Mouse (Mus musculus) liver, embryonic 11.5 days (tissue): Measurements from ENCODE around the gene Tspan15. TPM values are rescaled to one million over a fixed set of nuclear protein-coding genes. Genes with fewer than 3 reads are reported as not detected.

ENCODE experiments used
- ATAC-seq: fragments of 200-750 bp; cut with Nextera tagmentation; replicated peaks from 2 replicates; pipeline ENCODE4 v1.8.0; 2017; ENCODE audit warnings: moderate number of reproducible peaks, mild to moderate bottlenecking, moderate TSS enrichment, moderate library complexity; ENCODE audit not compliant: low FRiP score
- DNase-seq: peaks from one replicate; pipeline ENCODE4 v3.0.0-alpha.2; 2017; ENCODE audit warnings: low spot score
- H3K27ac ChIP-seq: fragments of 300-500 bp; sonication (generic); 2 replicates; pipeline ENCODE4 v1.5.1; 2014; ENCODE audit warnings: mild to moderate bottlenecking, low read depth, low read length, control low read depth
- H3K27me3 ChIP-seq: fragments of 300-500 bp; sonication (generic); replicated peaks from 2 replicates; pipeline ENCODE4 v1.6.1; 2014; ENCODE audit warnings: low read length, mixed read lengths; ENCODE audit not compliant: control insufficient read depth, insufficient read depth
- H3K36me3 ChIP-seq: fragments of 300-500 bp; sonication (generic); 2 replicates; pipeline ENCODE4 v1.6.1; 2014; ENCODE audit warnings: mild to moderate bottlenecking, low read length, moderate library complexity, mixed read lengths; ENCODE audit not compliant: control insufficient read depth, insufficient read depth
- H3K4me1 ChIP-seq: fragments of 300-500 bp; sonication (generic); replicated peaks from 2 replicates; pipeline ENCODE4 v1.6.1; 2014; ENCODE audit warnings: low read length, mixed read lengths; ENCODE audit not compliant: control insufficient read depth, insufficient read depth
- H3K4me2 ChIP-seq: fragments of 300-500 bp; sonication (generic); 2 replicates; pipeline ENCODE4 v1.6.1; 2014; ENCODE audit warnings: mild to moderate bottlenecking, control low read depth, moderate library complexity
- H3K4me3 ChIP-seq: fragments of 300-500 bp; sonication (generic); 2 replicates; pipeline ENCODE4 v1.5.1; 2014; ENCODE audit warnings: low read depth, low read length, control low read depth
- H3K9ac ChIP-seq: fragments of 300-500 bp; sonication (generic); 2 replicates; pipeline ENCODE4 v1.6.1; 2014; ENCODE audit warnings: low read depth, low read length, control low read depth
- H3K9me3 ChIP-seq: fragments of 300-500 bp; sonication (generic); 2 replicates; pipeline ENCODE4 v1.6.1; 2016; ENCODE audit warnings: low read length, inconsistent platforms, mixed read lengths; ENCODE audit not compliant: control insufficient read depth
- WGBS: fragments of 180-500 bp; shearing (Covaris S2); extraction: QIAGEN DNeasy Blood & Tissue Kit; methylation state at CpG from one replicate; pipeline ENCODE4 v1.1.7; 2014; 5-methylcytosine and 5-hydroxymethylcytosine counted together
- polyA plus RNA-seq: library from polyadenylated mRNA; unstranded; fragments of >200 nt; fragmentation: Nextera tagmentation; extraction: Ambion mirVana; gene quantifications from 2 replicates; pipeline ENCODE4 v1.2.1, GENCODE M21; 2014

Tspan15 gene
- polyA plus RNA-seq, 1 experiment from 2014 or later: 13.8 TPM

DNA sequence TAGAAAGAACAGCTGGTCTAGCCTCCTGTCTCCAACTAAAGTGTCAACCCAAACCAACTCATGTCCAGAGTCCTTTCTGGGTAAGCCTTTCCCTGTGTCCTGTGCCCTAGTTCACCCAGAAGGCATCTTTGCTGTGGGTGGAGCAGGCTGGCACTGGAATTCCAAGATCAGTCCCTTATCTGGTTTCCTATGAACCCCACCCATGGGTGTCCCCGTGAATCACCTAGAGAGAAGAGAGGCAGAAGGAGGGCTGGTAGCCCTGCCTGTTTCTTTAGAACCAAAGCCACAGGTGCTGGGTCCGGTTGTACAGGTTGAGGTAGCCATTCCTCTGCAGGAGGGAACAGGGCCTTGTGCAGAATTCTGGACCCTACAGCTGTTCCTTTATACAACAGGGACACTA lies 9.4 kb downstream of the Tspan15 start:
- DNase-seq (no peak), ATAC-seq (no peak)
- Histone ChIP-seq H3K27me3 (no peaks in the 10 kb centered on the region), H3K9ac (no peak overlapping the region), H3K36me3 (no peaks in the 10 kb centered on the region), H3K4me1 (peaks cover 37% of the 10 kb centered on the region), H3K27ac (no peak overlapping the region), H3K4me2 (no peak overlapping the region), H3K9me3 (no peaks in the 10 kb centered on the region), H3K4me3 (no peak overlapping the region)
- 66% methylated on average over 2 of the region's 2 CpGs for WGBS

DNA sequence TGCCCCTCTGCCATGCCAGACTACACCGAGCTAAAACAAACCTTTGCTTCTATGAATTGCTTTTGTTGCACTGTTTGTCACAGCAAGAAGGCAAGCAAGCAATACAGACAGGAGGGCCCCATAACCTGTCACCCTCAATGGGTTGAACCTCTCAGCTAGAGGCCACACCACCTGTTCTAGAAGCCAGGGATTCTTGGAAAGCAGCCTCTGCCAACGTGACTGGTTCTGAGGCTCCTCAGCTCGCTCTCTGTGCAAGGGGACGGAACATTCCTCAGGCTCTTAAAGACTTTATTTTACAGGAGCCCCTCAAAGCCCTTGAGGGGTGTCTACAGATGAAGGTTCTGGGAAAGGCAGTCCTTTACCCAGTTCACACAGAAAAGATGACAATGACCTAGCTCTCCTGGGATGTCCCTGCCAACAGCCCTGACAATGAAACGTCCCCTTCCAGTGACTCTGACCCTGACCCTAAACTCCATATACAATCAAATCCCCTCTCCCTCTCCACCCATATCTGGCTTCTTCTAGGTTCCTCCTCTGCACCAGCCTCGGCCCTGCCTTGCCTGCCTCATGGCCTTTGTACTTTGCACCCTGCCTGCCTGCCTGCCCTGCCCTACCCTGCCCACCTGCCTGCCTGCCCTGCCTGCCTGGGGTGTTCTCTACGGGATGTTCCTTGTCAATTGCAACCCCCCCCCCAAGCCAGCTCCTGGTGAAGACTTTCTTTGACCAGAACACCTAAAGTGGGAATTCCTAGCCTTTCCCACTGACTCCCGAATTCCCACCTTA lies 10.1 kb downstream of the Tspan15 start:
- ATAC-seq (no peak), DNase-seq (no peak)
- no peaks in the 10 kb centered on the region for H3K36me3 ChIP-seq
- H3K9me3 ChIP-seq: no peaks in the 10 kb centered on the region
- no peak overlapping the region for H3K27ac ChIP-seq
- H3K4me2 ChIP-seq: no peak overlapping the region
- H3K27me3 ChIP-seq: no peaks in the 10 kb centered on the region
- 75% methylated on average over 8 of the region's 8 CpGs for WGBS
- H3K9ac ChIP-seq: no peak overlapping the region
- H3K4me1 ChIP-seq: peaks cover 40% of the 10 kb centered on the region
- no peak overlapping the region for H3K4me3 ChIP-seq

DNA sequence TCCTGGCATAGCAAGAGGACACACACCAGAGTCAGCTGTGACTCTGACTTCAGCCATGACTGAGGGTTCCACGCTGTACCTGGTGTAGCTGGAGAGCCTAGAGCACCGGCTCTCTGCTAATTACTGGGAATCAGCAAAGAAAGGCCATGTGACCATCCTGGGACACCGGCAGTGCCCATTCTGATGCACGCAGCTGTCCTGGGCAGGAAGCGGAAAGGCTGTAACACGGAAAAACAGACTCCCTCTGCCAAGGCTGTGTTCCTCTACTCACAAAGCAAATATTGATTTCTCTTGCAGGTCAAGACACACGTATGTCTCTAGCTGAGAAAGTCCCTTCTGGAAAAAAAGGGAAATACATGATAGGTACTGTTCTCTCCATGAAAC lies 12.3 kb downstream of the Tspan15 start:
- Histone ChIP-seq H3K9me3 (no peaks in the 10 kb centered on the region), H3K4me2 (no peak overlapping the region), H3K36me3 (no peaks in the 10 kb centered on the region), H3K9ac (0 out of 2 replicates have a peak overlapping the region, but pooled peaks have one; percentile 18), H3K4me1 (peaks cover 47% of the 10 kb centered on the region), H3K27ac (peak overlapping the region; percentile 98), H3K27me3 (no peaks in the 10 kb centered on the region), H3K4me3 (no peak overlapping the region)
- ATAC-seq: no peak
- no peak for DNase-seq
- 80% methylated on average over 7 of the region's 7 CpGs for WGBS

DNA sequence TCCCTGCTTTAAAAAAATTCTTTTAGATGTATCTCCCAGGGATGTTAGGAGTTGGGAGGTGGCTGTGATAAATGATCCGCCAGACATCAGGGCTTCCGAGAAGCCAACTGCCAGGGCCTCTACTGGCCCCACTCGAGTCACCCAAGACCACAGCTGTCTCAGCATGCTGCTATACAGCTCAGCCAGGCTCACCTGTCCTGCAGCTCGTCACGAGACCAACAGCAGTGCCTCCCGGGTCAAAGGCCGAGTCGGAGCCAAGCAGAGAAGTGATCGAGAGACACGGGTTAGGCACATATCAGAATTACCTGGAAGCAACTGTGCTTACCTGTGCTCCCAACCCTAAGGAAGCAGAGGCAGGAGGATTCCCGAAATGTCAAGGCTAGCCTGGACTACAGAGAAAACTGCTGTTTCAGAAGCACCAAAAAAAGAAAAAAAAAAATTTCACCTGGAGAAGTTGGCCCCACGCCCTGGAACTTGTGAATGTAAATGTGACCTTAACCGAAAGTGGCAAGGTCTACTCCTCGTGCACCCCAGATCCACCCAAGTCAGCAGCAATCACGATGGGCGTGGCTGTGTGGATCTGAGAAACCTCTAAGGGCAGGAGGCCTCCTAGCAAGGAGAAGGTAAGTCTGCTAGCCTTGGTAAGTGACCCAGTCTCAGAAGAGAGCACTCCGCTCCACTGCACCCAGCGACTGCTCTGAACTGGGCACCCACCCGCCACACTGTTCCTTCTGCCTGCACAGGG lies 12.8 kb downstream of the Tspan15 start:
- Histone ChIP-seq H3K4me3 (no peak overlapping the region), H3K4me1 (peaks cover 50% of the 10 kb centered on the region), H3K36me3 (no peaks in the 10 kb centered on the region), H3K4me2 (no peak overlapping the region), H3K27me3 (no peaks in the 10 kb centered on the region), H3K27ac (peak overlapping the region; percentile 98), H3K9me3 (no peaks in the 10 kb centered on the region), H3K9ac (0 out of 2 replicates have a peak overlapping the region, but pooled peaks have one; percentile 18)
- DNase-seq (no peak), ATAC-seq (no peak)
- WGBS: 77% methylated on average over 19 of the region's 19 CpGs

DNA sequence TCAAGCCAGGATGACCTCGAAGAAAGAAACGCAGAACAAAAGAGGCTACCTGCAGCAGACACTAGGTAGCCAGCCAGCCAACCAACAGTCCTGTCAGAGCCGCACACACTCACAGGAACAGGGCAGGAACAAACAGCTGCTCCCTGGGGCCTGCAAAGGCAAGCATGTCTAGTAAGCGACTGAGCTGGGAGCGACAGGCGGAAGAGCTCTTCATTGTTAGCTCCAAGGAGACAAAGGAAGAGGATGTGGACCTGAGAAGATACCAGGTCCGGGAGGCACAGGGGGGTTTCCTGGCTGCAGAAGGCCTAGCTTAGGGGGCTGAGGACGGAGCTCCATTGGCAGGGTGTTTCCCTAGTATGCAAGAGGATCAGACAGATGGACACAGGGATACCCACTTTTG lies 13.9 kb downstream of the Tspan15 start:
- no peaks in the 10 kb centered on the region for H3K36me3 ChIP-seq
- peak overlapping the region; percentile 2 for H3K9ac ChIP-seq
- peaks cover 52% of the 10 kb centered on the region for H3K4me1 ChIP-seq
- H3K9me3 ChIP-seq: no peaks in the 10 kb centered on the region
- H3K27me3 ChIP-seq: no peaks in the 10 kb centered on the region
- DNase-seq (no peak), ATAC-seq (no peak)
- H3K27ac ChIP-seq: peak overlapping the region; percentile 98
- no peak overlapping the region for H3K4me3 ChIP-seq
- WGBS: 42% methylated on average over 8 of the region's 8 CpGs
- peak overlapping the region; percentile 64 for H3K4me2 ChIP-seq

DNA sequence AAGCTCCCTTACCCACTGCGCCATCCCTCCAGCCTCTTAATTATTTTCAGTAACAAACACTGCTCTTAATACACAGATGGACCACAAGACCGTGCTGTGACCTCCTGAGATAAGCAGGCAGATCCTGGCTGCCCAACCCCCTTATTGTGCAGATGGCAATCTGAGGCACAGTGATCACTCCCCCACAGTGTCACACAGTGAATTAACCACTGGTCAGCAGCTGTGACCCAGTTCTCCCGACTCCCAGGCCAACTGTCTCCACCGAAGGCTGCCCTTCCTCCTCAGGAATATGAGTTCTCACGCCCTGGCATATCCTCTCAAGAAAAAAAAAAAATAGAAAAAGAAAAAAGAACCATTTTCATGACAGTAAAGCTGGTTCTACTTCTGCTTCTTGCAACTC lies 14.5 kb downstream of the Tspan15 start:
- no peak overlapping the region; the same call in 1 of the 2 replicates for H3K4me3 ChIP-seq
- peak overlapping the region; percentile 64 for H3K4me2 ChIP-seq
- peak; percentile 55 for DNase-seq
- no peaks in the 10 kb centered on the region for H3K9me3 ChIP-seq
- H3K4me1 ChIP-seq: peaks cover 48% of the 10 kb centered on the region
- 23% methylated on average over 5 of the region's 5 CpGs for WGBS
- peak overlapping the region; percentile 98 for H3K27ac ChIP-seq
- peak overlapping the region; percentile 81 for H3K9ac ChIP-seq
- peak; percentile 84 for ATAC-seq
- H3K27me3 ChIP-seq: no peaks in the 10 kb centered on the region
- no peaks in the 10 kb centered on the region for H3K36me3 ChIP-seq

DNA sequence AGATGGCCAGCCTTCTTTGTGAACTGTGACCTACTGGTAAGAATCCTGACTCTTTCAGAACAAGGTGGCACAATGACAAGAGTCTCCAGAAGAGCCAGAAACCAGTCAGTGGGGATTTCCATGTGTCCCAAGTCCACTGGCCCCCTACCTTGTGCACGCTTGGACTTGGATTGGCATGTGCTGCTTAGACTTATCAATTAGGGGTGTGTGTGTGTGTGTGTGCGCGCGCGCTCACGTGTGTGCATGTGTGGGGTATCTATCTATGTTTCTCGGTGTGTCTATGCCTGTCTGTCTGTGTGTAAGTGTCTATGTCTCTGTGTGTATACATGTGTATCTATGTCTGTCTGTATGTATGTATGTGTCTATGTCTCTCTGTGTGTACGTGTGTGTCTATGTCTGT lies 15.4 kb downstream of the Tspan15 start:
- Histone ChIP-seq H3K4me1 (peaks cover 47% of the 10 kb centered on the region), H3K4me2 (peak overlapping the region; percentile 64), H3K9ac (peak overlapping the region; percentile 81), H3K9me3 (no peaks in the 10 kb centered on the region), H3K36me3 (no peaks in the 10 kb centered on the region), H3K27me3 (no peaks in the 10 kb centered on the region), H3K4me3 (peak overlapping the region; percentile 48), H3K27ac (peak overlapping the region; percentile 98)
- DNase-seq (no peak), ATAC-seq (peak; percentile 46)
- 63% methylated on average over 8 of the region's 8 CpGs for WGBS

DNA sequence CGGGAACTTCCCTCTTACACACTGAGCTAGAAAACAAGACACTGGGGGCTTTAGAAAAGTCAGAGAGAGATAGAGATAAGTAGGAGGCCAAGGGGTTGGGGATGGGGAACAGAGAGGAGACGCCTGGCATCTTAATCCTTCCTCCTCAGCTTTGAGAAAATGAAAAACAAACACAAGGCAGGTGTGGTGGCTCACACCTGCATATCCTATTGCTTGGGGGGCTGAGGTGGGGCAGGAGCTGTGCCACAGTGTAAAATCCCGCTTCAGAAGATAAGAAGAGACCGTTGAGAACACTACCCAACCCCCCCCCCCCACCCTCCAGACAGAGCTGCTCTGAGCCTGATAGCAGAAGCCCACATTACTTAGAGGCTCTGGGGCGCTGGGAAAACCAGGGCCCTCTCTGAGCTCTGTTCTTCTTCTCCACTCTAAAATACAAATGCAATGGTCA lies 15.9 kb downstream of the Tspan15 start:
- Histone ChIP-seq H3K4me3 (peak overlapping the region; percentile 48), H3K4me1 (peaks cover 47% of the 10 kb centered on the region), H3K27ac (peak overlapping the region; percentile 98), H3K27me3 (no peaks in the 10 kb centered on the region), H3K36me3 (no peaks in the 10 kb centered on the region), H3K4me2 (peak overlapping the region; percentile 64), H3K9ac (peak overlapping the region; percentile 81), H3K9me3 (no peaks in the 10 kb centered on the region)
- WGBS: 15% methylated on average over 5 of the region's 5 CpGs
- DNase-seq (peak; percentile 40), ATAC-seq (peak; percentile 90)
